Mouse (Mus musculus): ENCODE results near the gene Slc28a3. TPM values are rescaled to one million over a fixed set of nuclear protein-coding genes. Genes with fewer than 3 reads are reported as not detected.

The Slc28a3 gene
- polyA plus RNA-seq, 1 experiment from 2014 or later = not detected

GRCm38 (mm10) chr13:58523761-58524117 is 86.9 kb downstream of the Slc28a3 start:
- peak overlapping the region; percentile 67 for H3K4me2 ChIP-seq (ENCODE audit: low read depth, low read length)
- no peak overlapping the region; the same call in 1 of the 2 replicates for H3K9ac ChIP-seq (replicated peaks)
- peaks cover 19% of the 10 kb centered on the region for H3K4me1 ChIP-seq (ENCODE audit: insufficient read depth)

DNA sequence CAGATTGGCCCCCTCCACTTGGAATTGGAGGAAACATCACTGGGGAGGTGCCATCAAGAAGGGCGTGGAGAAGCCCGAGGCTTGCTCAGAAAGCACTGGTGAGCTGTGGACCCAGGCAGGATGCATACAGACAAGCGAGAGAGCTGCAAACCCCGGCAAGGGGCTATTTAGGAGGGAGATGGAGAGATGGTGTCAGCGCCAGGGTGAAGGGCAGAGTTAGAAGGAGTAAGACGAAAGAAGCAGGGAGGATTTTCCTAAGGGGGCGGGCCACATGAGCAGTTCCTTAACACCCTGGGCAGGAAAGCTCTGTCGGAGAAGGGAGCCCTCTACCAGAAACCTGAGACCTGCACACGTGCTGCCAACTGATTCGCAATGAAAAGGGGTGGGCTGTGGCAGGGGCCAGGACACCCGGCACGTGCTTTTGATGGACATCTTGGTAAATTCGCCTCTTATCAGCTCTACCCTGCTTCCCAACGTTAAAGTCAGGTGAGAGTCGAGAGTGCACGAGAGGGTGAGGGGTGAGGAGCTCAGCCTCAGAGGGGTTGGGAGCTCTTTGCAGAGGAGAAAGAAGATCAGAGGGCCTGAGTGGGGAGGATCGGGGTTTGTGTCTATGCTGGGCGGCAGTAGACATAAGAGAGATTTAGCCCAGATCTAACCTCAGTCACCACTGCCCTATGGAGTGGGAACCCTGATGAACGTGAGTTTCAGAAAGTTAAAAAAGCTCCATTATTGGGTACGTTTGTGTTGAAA is 87.5 kb downstream of the Slc28a3 start:
- H3K36me3 ChIP-seq (replicated peaks; ENCODE audit: insufficient read depth, low read length) = no peaks in the 10 kb centered on the region
- peak overlapping the region; percentile 27 for H3K4me3 ChIP-seq (ENCODE audit: low read depth, low read length)
- H3K27me3 ChIP-seq (ENCODE audit: insufficient read depth, low read length) = peaks cover 6% of the 10 kb centered on the region; the same call in 1 of the 2 replicates
- H3K9ac ChIP-seq (replicated peaks) = peak overlapping the region; percentile 10
- TF ChIP-seq CTCF (IDR thresholded peaks at IDR 0.05; ENCODE audit: low read depth) = no peak
- no peak for TF ChIP-seq EP300 (IDR thresholded peaks at IDR 0.05; ENCODE audit: low read depth)
- no peak for DNase-seq
- no peaks in the 10 kb centered on the region for H3K9me3 ChIP-seq (ENCODE audit: low read length)
- H3K4me2 ChIP-seq (ENCODE audit: low read depth, low read length) = peak overlapping the region; percentile 67
- H3K4me1 ChIP-seq (ENCODE audit: insufficient read depth) = peaks cover 19% of the 10 kb centered on the region
- H3K27ac ChIP-seq (ENCODE audit: low read depth) = no peak overlapping the region
- ATAC-seq = peak; percentile 43
- WGBS (ENCODE audit: insufficient replicate concordance) = 6% methylated on average over 20 of the region's 20 CpGs

More at GRCm38 (mm10) chr13:58523761-58524117, 86.9 kb downstream of the Slc28a3 start:
- DNase-seq = no peak
- Histone ChIP-seq H3K4me3 (ENCODE audit: low read depth, low read length) (peak overlapping the region; percentile 27), H3K27ac (ENCODE audit: low read depth) (no peak overlapping the region), H3K9me3 (ENCODE audit: low read length) (no peaks in the 10 kb centered on the region), H3K27me3 (ENCODE audit: insufficient read depth, low read length) (peaks cover 6% of the 10 kb centered on the region; the same call in 1 of the 2 replicates), H3K36me3 (replicated peaks; ENCODE audit: insufficient read depth, low read length) (no peaks in the 10 kb centered on the region)
- 29% methylated on average over 7 of the region's 7 CpGs for WGBS (ENCODE audit: insufficient replicate concordance)
- no peak for ATAC-seq
- TF ChIP-seq CTCF (IDR thresholded peaks at IDR 0.05; ENCODE audit: low read depth) (no peak), EP300 (IDR thresholded peaks at IDR 0.05; ENCODE audit: low read depth) (no peak)

- DNase-seq (no peak), ATAC-seq (peak; percentile 37)
- no peaks in the 10 kb centered on the region for H3K36me3 ChIP-seq (replicated peaks; ENCODE audit: insufficient read depth, low read length)
- H3K4me2 ChIP-seq (ENCODE audit: low read depth, low read length) = peak overlapping the region; percentile 51
- no peak overlapping the region for H3K9ac ChIP-seq (replicated peaks)
- peaks cover 19% of the 10 kb centered on the region for H3K4me1 ChIP-seq (ENCODE audit: insufficient read depth)
- WGBS (ENCODE audit: insufficient replicate concordance) = 65% methylated on average over 9 of the region's 9 CpGs
- H3K9me3 ChIP-seq (ENCODE audit: low read length) = no peaks in the 10 kb centered on the region
- no peak overlapping the region for H3K4me3 ChIP-seq (ENCODE audit: low read depth, low read length)
- peaks cover 6% of the 10 kb centered on the region; the same call in 1 of the 2 replicates for H3K27me3 ChIP-seq (ENCODE audit: insufficient read depth, low read length)
- H3K27ac ChIP-seq (ENCODE audit: low read depth) = peak overlapping the region; percentile 42; the same call in 1 of the 2 replicates
- TF ChIP-seq CTCF (IDR thresholded peaks at IDR 0.05; ENCODE audit: low read depth) = no peak
- peak; percentile 86 for TF ChIP-seq EP300 (IDR thresholded peaks at IDR 0.05; ENCODE audit: low read depth)
Measured at GRCm38 (mm10) chr13:58521331-58522030, 89.2 kb downstream of the Slc28a3 start.

GRCm38 (mm10) chr13:58520580-58521330 is 89.9 kb downstream of the Slc28a3 start:
- Histone ChIP-seq H3K4me2 (ENCODE audit: low read depth, low read length) (peak overlapping the region; percentile 51), H3K36me3 (replicated peaks; ENCODE audit: insufficient read depth, low read length) (no peaks in the 10 kb centered on the region), H3K27me3 (ENCODE audit: insufficient read depth, low read length) (peaks cover 6% of the 10 kb centered on the region; the same call in 1 of the 2 replicates), H3K9ac (replicated peaks) (no peak overlapping the region), H3K4me3 (ENCODE audit: low read depth, low read length) (no peak overlapping the region), H3K9me3 (ENCODE audit: low read length) (no peaks in the 10 kb centered on the region), H3K4me1 (ENCODE audit: insufficient read depth) (peaks cover 19% of the 10 kb centered on the region), H3K27ac (ENCODE audit: low read depth) (peak overlapping the region; percentile 42; the same call in 1 of the 2 replicates)
- ATAC-seq = no peak
- no peak for DNase-seq
- TF ChIP-seq CTCF (IDR thresholded peaks at IDR 0.05; ENCODE audit: low read depth) (no peak), EP300 (IDR thresholded peaks at IDR 0.05; ENCODE audit: low read depth) (no peak)
- WGBS (ENCODE audit: insufficient replicate concordance) = 49% methylated on average over 7 of the region's 7 CpGs

GRCm38 (mm10) chr13:58520028-58520427 is 90.6 kb downstream of the Slc28a3 start:
- H3K4me1 ChIP-seq (ENCODE audit: insufficient read depth) = peaks cover 19% of the 10 kb centered on the region
- TF ChIP-seq EP300 (IDR thresholded peaks at IDR 0.05; ENCODE audit: low read depth) (no peak), CTCF (IDR thresholded peaks at IDR 0.05; ENCODE audit: low read depth) (no peak)
- H3K36me3 ChIP-seq (replicated peaks; ENCODE audit: insufficient read depth, low read length) = no peaks in the 10 kb centered on the region
- ATAC-seq (peak; percentile 70), DNase-seq (peak; percentile 57)
- no peaks in the 10 kb centered on the region for H3K9me3 ChIP-seq (ENCODE audit: low read length)
- no peak overlapping the region for H3K9ac ChIP-seq (replicated peaks)
- H3K27me3 ChIP-seq (ENCODE audit: insufficient read depth, low read length) = peaks cover 6% of the 10 kb centered on the region; the same call in 1 of the 2 replicates
- 61% methylated on average over 9 of the region's 9 CpGs for WGBS (ENCODE audit: insufficient replicate concordance)
- no peak overlapping the region for H3K4me3 ChIP-seq (ENCODE audit: low read depth, low read length)
- H3K4me2 ChIP-seq (ENCODE audit: low read depth, low read length) = no peak overlapping the region
- peak overlapping the region; percentile 42; the same call in 1 of the 2 replicates for H3K27ac ChIP-seq (ENCODE audit: low read depth)
